Mouse (Mus musculus) forebrain, embryonic 11.5 days (tissue): ENCODE results near the gene Pdgfc. TPM values are rescaled to one million over a fixed set of nuclear protein-coding genes. Genes with fewer than 3 reads are reported as not detected.
A peak's percentile ranks its signal among the peaks of the same experiment; 100 is the strongest.

Experiments used
- ATAC-seq: fragments of 200-750 bp; cut with Nextera tagmentation; replicated peaks from 2 replicates; pipeline ENCODE4 v1.8.0; 2017; ENCODE audit warnings: moderate TSS enrichment; ENCODE audit not compliant: low FRiP score
- DNase-seq: peaks from one replicate; pipeline ENCODE4 v3.0.0-alpha.2; 2017; ENCODE audit warnings: low spot score
- H3K27ac ChIP-seq: fragments of 300-500 bp; sonication (generic); 2 replicates; pipeline ENCODE4 v1.5.1; 2014; ENCODE audit warnings: low read depth, low read length
- H3K27me3 ChIP-seq: fragments of 300-500 bp; sonication (generic); 2 replicates; pipeline ENCODE4 v1.6.1; 2014; ENCODE audit warnings: mild to moderate bottlenecking, low read length, mixed read lengths; ENCODE audit not compliant: control insufficient read depth, insufficient read depth
- H3K36me3 ChIP-seq: fragments of 300-500 bp; sonication (generic); 2 replicates; pipeline ENCODE4 v1.6.1; 2014; ENCODE audit warnings: mild to moderate bottlenecking, low read length, moderate library complexity, mixed read lengths; ENCODE audit not compliant: control insufficient read depth, insufficient read depth
- H3K4me1 ChIP-seq: fragments of 300-500 bp; sonication (generic); replicated peaks from 2 replicates; pipeline ENCODE4 v1.6.1; 2014; ENCODE audit warnings: low read length, mixed read lengths; ENCODE audit not compliant: control insufficient read depth, insufficient read depth
- H3K4me2 ChIP-seq: fragments of 300-500 bp; sonication (generic); 2 replicates; pipeline ENCODE4 v1.6.1; 2014; ENCODE audit warnings: low read depth, mild to moderate bottlenecking, low read length, moderate library complexity, mixed read lengths; ENCODE audit not compliant: severe bottlenecking
- H3K4me3 ChIP-seq: fragments of 300-500 bp; sonication (generic); 2 replicates; pipeline ENCODE4 v1.5.1; 2014; ENCODE audit warnings: low read depth, low read length
- H3K9ac ChIP-seq: fragments of 300-500 bp; sonication (generic); 2 replicates; pipeline ENCODE4 v1.6.1; 2014; ENCODE audit warnings: low read length
- H3K9me3 ChIP-seq: fragments of 300-500 bp; sonication (generic); 2 replicates; pipeline ENCODE4 v1.6.1; 2016; ENCODE audit warnings: low read length, mixed read lengths; ENCODE audit not compliant: control insufficient read depth
- WGBS: fragments of 180-500 bp; shearing (Covaris S2); extraction: QIAGEN DNeasy Blood & Tissue Kit; methylation state at CpG from one replicate; pipeline ENCODE4 v1.1.7; 2014; 5-methylcytosine and 5-hydroxymethylcytosine counted together
- polyA plus RNA-seq: library from polyadenylated mRNA; unstranded; fragments of >200 nt; fragmentation: Nextera tagmentation; extraction: Ambion mirVana; gene quantifications from 2 replicates; pipeline ENCODE4 v1.2.1, GENCODE M21; 2014

Pdgfc gene
- polyA plus RNA-seq, 1 experiment from 2014 or later = 12.6 TPM

GRCm38 (mm10) chr3:81197644-81198043 is 161.4 kb downstream of the Pdgfc start:
- 96% methylated on average over 4 of the region's 4 CpGs for WGBS

GRCm38 (mm10) chr3:81200647-81201046 is 164.4 kb downstream of the Pdgfc start:
- Histone ChIP-seq H3K27me3 (no peaks in the 10 kb centered on the region), H3K4me2 (no peak overlapping the region), H3K9me3 (no peaks in the 10 kb centered on the region), H3K36me3 (no peaks in the 10 kb centered on the region), H3K4me1 (no peaks in the 10 kb centered on the region), H3K4me3 (no peak overlapping the region), H3K27ac (no peak overlapping the region), H3K9ac (no peak overlapping the region)
- 86% methylated on average over 8 of the region's 8 CpGs for WGBS
- ATAC-seq (no peak), DNase-seq (no peak)

More at GRCm38 (mm10) chr3:81197644-81198043, 161.4 kb downstream of the Pdgfc start:
- DNase-seq = no peak
- Histone ChIP-seq H3K9me3 (no peaks in the 10 kb centered on the region), H3K27me3 (no peaks in the 10 kb centered on the region), H3K4me1 (no peaks in the 10 kb centered on the region), H3K9ac (no peak overlapping the region), H3K27ac (no peak overlapping the region), H3K36me3 (no peaks in the 10 kb centered on the region), H3K4me2 (no peak overlapping the region), H3K4me3 (no peak overlapping the region)
- ATAC-seq = no peak

DNA sequence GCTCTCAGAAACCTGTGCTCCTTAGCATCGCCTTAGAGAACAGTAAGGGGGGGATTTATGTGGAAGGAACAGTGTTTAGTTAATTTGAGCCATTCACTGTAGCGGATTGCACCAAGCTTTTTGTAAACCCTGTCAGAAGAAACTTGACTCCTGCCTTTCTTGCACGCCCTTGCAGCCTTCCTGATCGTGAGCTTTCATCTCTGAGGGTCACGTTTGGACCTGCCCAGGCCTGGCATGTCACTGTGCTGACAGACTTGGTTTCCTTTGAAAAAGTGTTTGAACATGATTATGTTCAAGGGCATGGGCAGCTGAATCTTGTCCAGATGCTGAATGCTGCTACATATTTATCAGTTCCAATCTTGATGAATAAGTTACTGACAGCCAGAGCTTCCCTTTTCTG is 169.0 kb downstream of the Pdgfc start:
- no peak overlapping the region for H3K4me2 ChIP-seq
- H3K4me1 ChIP-seq = no peaks in the 10 kb centered on the region
- H3K27me3 ChIP-seq = no peaks in the 10 kb centered on the region
- no peak overlapping the region for H3K4me3 ChIP-seq
- ATAC-seq (no peak), DNase-seq (no peak)
- no peak overlapping the region for H3K9ac ChIP-seq
- H3K9me3 ChIP-seq = no peaks in the 10 kb centered on the region
- H3K27ac ChIP-seq = no peak overlapping the region
- WGBS = 52% methylated on average over 5 of the region's 5 CpGs
- H3K36me3 ChIP-seq = no peaks in the 10 kb centered on the region

GRCm38 (mm10) chr3:81208246-81208645 is 172.0 kb downstream of the Pdgfc start:
- no peaks in the 10 kb centered on the region for H3K4me1 ChIP-seq
- ATAC-seq (no peak), DNase-seq (no peak)
- 53% methylated on average over 2 of the region's 2 CpGs for WGBS
- no peak overlapping the region for H3K9ac ChIP-seq
- H3K9me3 ChIP-seq = no peaks in the 10 kb centered on the region
- H3K27me3 ChIP-seq = no peaks in the 10 kb centered on the region
- no peaks in the 10 kb centered on the region for H3K36me3 ChIP-seq
- H3K4me2 ChIP-seq = no peak overlapping the region
- no peak overlapping the region for H3K27ac ChIP-seq
- no peak overlapping the region for H3K4me3 ChIP-seq

GRCm38 (mm10) chr3:81211147-81211546 is 174.9 kb downstream of the Pdgfc start:
- H3K36me3 ChIP-seq = no peaks in the 10 kb centered on the region
- ATAC-seq (peak; percentile 55; the same call in 1 of the 2 replicates), DNase-seq (no peak)
- no peak overlapping the region for H3K4me3 ChIP-seq
- H3K4me2 ChIP-seq = no peak overlapping the region
- H3K9ac ChIP-seq = no peak overlapping the region
- H3K27ac ChIP-seq = no peak overlapping the region
- H3K9me3 ChIP-seq = no peaks in the 10 kb centered on the region
- 67% methylated on average over 3 of the region's 3 CpGs for WGBS
- H3K4me1 ChIP-seq = no peaks in the 10 kb centered on the region
- H3K27me3 ChIP-seq = no peaks in the 10 kb centered on the region

DNA sequence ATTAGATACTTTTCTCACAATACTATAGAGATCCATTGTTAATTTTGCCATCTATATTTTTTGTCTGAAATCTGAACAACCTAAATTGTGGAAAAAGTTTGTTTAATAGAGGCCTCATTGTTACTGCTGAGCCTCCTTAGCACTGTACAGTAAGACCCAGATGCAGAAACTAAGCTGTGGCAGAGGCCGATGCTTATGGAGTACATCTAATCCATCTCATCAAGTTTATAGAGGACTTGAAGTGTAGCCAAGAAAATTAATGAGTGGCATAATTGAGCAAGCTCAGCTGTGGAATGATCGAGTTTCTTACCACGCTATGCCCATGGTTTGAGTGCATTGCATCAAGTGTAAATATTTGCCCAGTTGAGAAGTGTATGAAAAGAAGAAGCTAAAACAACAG is 175.4 kb downstream of the Pdgfc start:
- Histone ChIP-seq H3K36me3 (no peaks in the 10 kb centered on the region), H3K9ac (no peak overlapping the region), H3K4me3 (no peak overlapping the region), H3K27ac (no peak overlapping the region), H3K4me2 (no peak overlapping the region), H3K4me1 (no peaks in the 10 kb centered on the region), H3K9me3 (no peaks in the 10 kb centered on the region), H3K27me3 (no peaks in the 10 kb centered on the region)
- WGBS = 82% methylated on average over 3 of the region's 3 CpGs
- ATAC-seq = 0 out of 2 replicates have a peak, but pooled peaks have one; percentile 45
- no peak for DNase-seq

GRCm38 (mm10) chr3:81215547-81216118 is 179.4 kb downstream of the Pdgfc start:
- DNase-seq (no peak), ATAC-seq (no peak)
- Histone ChIP-seq H3K9ac (no peak overlapping the region), H3K4me3 (no peak overlapping the region), H3K4me2 (no peak overlapping the region), H3K4me1 (no peaks in the 10 kb centered on the region), H3K27ac (no peak overlapping the region), H3K9me3 (no peaks in the 10 kb centered on the region), H3K27me3 (no peaks in the 10 kb centered on the region), H3K36me3 (no peaks in the 10 kb centered on the region)
- 78% methylated on average over 4 of the region's 4 CpGs for WGBS

GRCm38 (mm10) chr3:81221682-81222081 is 185.5 kb downstream of the Pdgfc start:
- Histone ChIP-seq H3K9me3 (no peaks in the 10 kb centered on the region), H3K27me3 (no peaks in the 10 kb centered on the region), H3K36me3 (no peaks in the 10 kb centered on the region), H3K4me3 (no peak overlapping the region), H3K27ac (no peak overlapping the region), H3K4me1 (no peaks in the 10 kb centered on the region), H3K4me2 (no peak overlapping the region), H3K9ac (no peak overlapping the region)
- DNase-seq = no peak
- WGBS = 75% methylated on average over 4 of the region's 4 CpGs
- no peak for ATAC-seq

DNA sequence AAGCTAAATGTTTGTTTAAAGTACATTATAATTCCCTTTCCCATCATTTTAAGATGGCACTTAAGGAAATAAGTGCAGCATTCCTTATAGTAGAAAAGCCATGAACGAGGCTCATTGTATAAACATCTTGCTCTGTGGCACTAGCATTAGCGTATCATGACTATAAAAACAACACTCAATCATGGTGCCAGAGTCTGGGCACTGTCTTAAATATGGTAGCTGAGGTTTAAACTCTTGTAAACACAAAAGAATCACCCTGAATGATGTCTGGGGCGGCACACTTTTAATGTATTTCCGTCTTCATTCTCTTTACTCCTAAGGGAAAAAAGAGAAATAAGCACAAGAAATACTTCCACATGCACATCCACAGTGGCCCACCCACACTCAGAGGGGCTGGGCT is 192.1 kb downstream of the Pdgfc start:
- no peaks in the 10 kb centered on the region for H3K4me1 ChIP-seq
- no peak overlapping the region for H3K27ac ChIP-seq
- no peaks in the 10 kb centered on the region for H3K27me3 ChIP-seq
- H3K36me3 ChIP-seq = no peaks in the 10 kb centered on the region
- no peaks in the 10 kb centered on the region for H3K9me3 ChIP-seq
- WGBS = 69% methylated on average over 4 of the region's 4 CpGs
- H3K9ac ChIP-seq = no peak overlapping the region
- ATAC-seq (no peak), DNase-seq (no peak)
- H3K4me2 ChIP-seq = no peak overlapping the region
- H3K4me3 ChIP-seq = no peak overlapping the region
